Mouse (Mus musculus) activated CD4-positive, CD25-positive, alpha-beta regulatory T cell (primary cell): ENCODE data around the gene Fbxo33. TPM values are rescaled to one million over a fixed set of nuclear protein-coding genes. Genes with fewer than 3 reads are reported as not detected.

Source experiments
- polyA plus RNA-seq, 2 experiments: library from polyadenylated mRNA; unstranded; fragments of 100-300 nt; shearing (Covaris generic); gene quantifications; one replicate each; pipeline ENCODE4 v1.2.1; 2017

Gene Fbxo33
- polyA plus RNA-seq: 10 to 100 TPM; 43.9 to 70.9 TPM

DNA sequence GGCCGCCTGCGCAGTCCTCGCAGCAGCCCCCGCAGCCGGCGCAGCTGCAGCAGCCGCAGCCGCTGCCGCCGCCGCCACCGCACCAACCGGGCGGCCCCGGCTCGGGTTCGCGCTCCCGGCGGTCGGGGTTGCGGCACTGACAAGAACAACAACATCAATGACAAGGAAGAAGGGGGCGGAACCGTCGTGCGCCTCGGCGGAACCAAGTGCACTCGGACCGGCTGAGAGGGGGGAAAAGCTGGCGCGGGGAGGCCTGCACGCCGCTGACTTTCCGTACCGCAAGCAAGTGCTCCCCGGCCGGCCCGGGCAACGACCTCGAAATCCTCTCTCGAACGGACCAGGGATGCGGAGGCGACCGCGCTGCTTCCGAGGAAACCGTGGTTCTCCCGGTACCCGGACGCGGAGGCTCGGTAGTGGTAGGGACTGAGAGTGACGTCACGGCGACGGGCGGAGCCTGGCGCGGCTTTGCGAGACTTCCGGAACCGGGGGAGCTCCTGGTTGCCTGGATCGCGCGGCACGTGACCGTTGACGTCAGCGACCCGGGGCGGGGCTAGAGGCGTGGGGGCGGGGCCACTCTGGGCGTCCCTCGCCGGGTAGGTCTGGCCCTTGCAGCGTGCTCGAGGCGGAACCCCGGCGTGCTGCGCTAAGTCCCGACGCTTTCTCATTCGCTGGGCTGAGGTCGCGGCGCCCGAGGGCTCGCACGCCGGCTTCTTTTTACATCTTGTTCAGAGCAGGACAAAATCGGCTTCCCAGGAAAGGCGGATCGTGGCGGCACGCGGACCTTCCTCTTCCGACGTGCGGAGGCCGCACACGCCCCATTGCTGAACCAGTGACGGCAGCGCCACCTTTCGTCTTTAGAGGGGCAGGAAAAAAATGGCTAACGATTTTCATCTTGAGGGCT lies at the start of gene Fbxo33:
TSS of gene Fbxo33 (minus strand) at position 401 of the 901 bp plus-strand sequence.

Other genes with a start within 250 kb of the Fbxo33 start
- 10 to 100 TPM; 21.6 to 29.5 TPM for gene Sec23a, start 207.7 kb downstream of the Fbxo33 start, polyA plus RNA-seq
- 10 to 100 TPM; 21.7 to 21.9 TPM for gene Gemin2, start 206.3 kb downstream of the Fbxo33 start, polyA plus RNA-seq
- gene Trappc6b, start 158.3 kb downstream of the Fbxo33 start, polyA plus RNA-seq: 100 to 1,000 TPM in 1 of 2 experiments, 10 to 100 TPM in 1; 96.5 to 107 TPM
- gene Pnn, start 152.8 kb downstream of the Fbxo33 start, polyA plus RNA-seq: 100 to 1,000 TPM in 1 of 2 experiments, 10 to 100 TPM in 1; 99.5 to 110 TPM
- 100 to 1,000 TPM; 132 to 152 TPM for gene Mia2, start 123.9 kb downstream of the Fbxo33 start, polyA plus RNA-seq